Mouse (Mus musculus) hindbrain, embryonic 11.5 days (tissue): Measurements from ENCODE around the gene Vmn1r180. TPM values are rescaled to one million over a fixed set of nuclear protein-coding genes. Genes with fewer than 3 reads are reported as not detected.
"Not testable (repeated sequence)": the region's sequence is repeated elsewhere in the genome, so short reads cannot be mapped to it uniquely, and the experiment has no call there.

Source experiments
- ATAC-seq: fragments of 200-750 bp; cut with Nextera tagmentation; 2 replicates; pipeline ENCODE4 v1.8.0; 2017; ENCODE audit warnings: mild to moderate bottlenecking, moderate TSS enrichment, moderate library complexity; ENCODE audit not compliant: low FRiP score
- DNase-seq: peaks from one replicate; pipeline ENCODE4 v3.0.0-alpha.2; 2015; ENCODE audit warnings: low spot score
- H3K27ac ChIP-seq: fragments of 300-500 bp; sonication (generic); 2 replicates; pipeline ENCODE4 v1.5.1; 2014; ENCODE audit warnings: mild to moderate bottlenecking, low read depth, low read length
- H3K27me3 ChIP-seq: fragments of 300-500 bp; sonication (generic); 2 replicates; pipeline ENCODE4 v1.6.1; 2014; ENCODE audit warnings: mild to moderate bottlenecking, low read length, moderate library complexity, mixed read lengths; ENCODE audit not compliant: control insufficient read depth, insufficient read depth
- H3K36me3 ChIP-seq: fragments of 300-500 bp; sonication (generic); 2 replicates; pipeline ENCODE4 v1.6.1; 2014; ENCODE audit warnings: mild to moderate bottlenecking, low read length, moderate library complexity, mixed read lengths; ENCODE audit not compliant: control insufficient read depth, insufficient read depth
- H3K4me1 ChIP-seq: fragments of 300-500 bp; sonication (generic); replicated peaks from 2 replicates; pipeline ENCODE4 v1.6.1; 2014; ENCODE audit warnings: low read length, mixed read lengths; ENCODE audit not compliant: control insufficient read depth, insufficient read depth
- H3K4me2 ChIP-seq: fragments of 300-500 bp; sonication (generic); replicated peaks from 2 replicates; pipeline ENCODE4 v1.6.1; 2014; ENCODE audit warnings: mild to moderate bottlenecking, low read depth, low read length
- H3K4me3 ChIP-seq: fragments of 300-500 bp; sonication (generic); 2 replicates; pipeline ENCODE4 v1.5.1; 2014; ENCODE audit warnings: low read depth, low read length
- H3K9ac ChIP-seq: fragments of 300-500 bp; sonication (generic); 2 replicates; pipeline ENCODE4 v1.6.1; 2014; ENCODE audit warnings: low read depth, low read length
- H3K9me3 ChIP-seq: fragments of 300-500 bp; sonication (generic); 2 replicates; pipeline ENCODE4 v1.6.1; 2016; ENCODE audit warnings: low read length; ENCODE audit not compliant: control insufficient read depth
- WGBS: fragments of 180-500 bp; shearing (Covaris S2); extraction: QIAGEN DNeasy Blood & Tissue Kit; methylation state at CpG from one replicate; pipeline ENCODE4 v1.1.7; 2014; 5-methylcytosine and 5-hydroxymethylcytosine counted together
- polyA plus RNA-seq: library from polyadenylated mRNA; unstranded; fragments of >200 nt; fragmentation: Nextera tagmentation; extraction: Ambion mirVana; gene quantifications from 2 replicates; pipeline ENCODE4 v1.2.1, GENCODE M21; 2014

Vmn1r180 gene
- not detected in 2 replicates for polyA plus RNA-seq

DNA sequence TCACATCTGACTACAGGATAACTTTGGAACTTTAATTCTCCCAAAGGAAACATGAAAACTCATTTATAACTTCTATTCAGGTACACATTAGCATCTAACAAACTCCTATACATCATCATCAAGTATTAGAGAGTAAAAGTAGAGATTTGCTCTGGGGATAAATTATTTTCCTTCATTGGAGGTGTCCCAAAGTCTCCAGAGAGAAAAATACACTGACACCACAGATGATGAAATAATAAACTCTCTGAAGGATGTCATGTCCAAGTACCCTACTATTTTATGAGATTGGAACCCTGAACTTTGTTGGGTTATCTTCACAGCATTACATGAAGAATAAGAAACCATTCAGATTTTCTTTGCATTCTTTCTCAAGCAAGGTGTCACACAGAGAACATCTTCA, at the start of gene Vmn1r180:
Vmn1r180 (plus strand) TSS at position 301 of the 400 bp plus-strand sequence.
- H3K4me2 ChIP-seq, result no peak within 1 kb of the TSS
- H3K4me3 ChIP-seq, result no peak within 1 kb of the TSS
- H3K9ac ChIP-seq, result no peak within 1 kb of the TSS
- peaks cover 5% of the 10 kb centered on the region for H3K9me3 ChIP-seq
- ATAC-seq (no peak), DNase-seq (no peak)
- H3K27me3 ChIP-seq, result no peaks in the 10 kb centered on the region
- no peak within 1 kb of the TSS for H3K27ac ChIP-seq
- no peaks in the 10 kb centered on the region for H3K36me3 ChIP-seq
- no peaks in the 10 kb centered on the region for H3K4me1 ChIP-seq

DNA sequence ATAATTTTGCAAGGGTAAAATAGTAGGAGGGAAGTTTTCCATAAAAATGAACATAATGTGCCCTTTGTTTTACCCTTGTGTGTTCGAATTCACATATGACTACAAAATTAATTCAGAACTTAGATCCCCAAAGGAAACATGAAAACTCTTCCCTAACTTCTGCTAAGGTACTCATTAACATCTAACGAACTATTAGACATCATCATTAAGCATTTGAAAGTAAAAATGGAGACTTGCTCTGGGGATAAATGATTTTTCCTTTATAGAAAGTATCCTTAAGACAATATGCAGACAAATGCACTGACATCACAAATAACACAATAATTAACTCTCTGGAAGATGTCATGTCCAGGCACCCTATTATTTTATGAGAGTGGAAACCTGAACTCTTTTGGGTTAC, 23.8 kb upstream of the Vmn1r180 start, which contains the start of gene Vmn1r179:
Vmn1r179 (plus strand) TSS at position 301 of the 400 bp plus-strand sequence.
- Histone ChIP-seq H3K4me1 (no peaks in the 10 kb centered on the region), H3K9me3 (no peaks in the 10 kb centered on the region; the same call in 1 of the 2 replicates), H3K4me2 (no peak within 1 kb of the TSS), H3K27me3 (no peaks in the 10 kb centered on the region), H3K27ac (no peak within 1 kb of the TSS), H3K4me3 (no peak within 1 kb of the TSS), H3K36me3 (no peaks in the 10 kb centered on the region), H3K9ac (no peak within 1 kb of the TSS)
- DNase-seq (no peak), ATAC-seq (no peak)
- 53% methylated on average over 2 of the region's 2 CpGs for WGBS

DNA sequence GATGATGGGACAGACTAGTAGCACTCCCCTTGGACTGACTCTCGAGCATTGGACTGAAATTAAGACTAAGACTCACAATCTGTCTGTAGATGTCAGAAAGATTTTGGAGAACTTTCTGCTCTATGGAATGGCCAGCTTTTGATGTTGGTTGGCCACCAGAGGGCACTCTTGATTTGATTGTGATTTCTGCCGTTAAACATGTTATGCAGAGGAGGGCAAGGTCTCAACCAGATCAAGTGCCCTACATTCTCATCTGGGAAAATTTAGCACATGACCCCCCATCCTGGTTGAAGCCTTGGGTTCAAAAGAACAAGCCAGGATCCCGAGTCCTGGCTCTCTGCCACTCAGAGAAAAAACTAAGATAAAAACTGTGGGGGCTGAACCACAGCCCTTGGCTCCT, 17.6 kb downstream of the Vmn1r180 start:
- not testable (repeated sequence) for ATAC-seq

DNA sequence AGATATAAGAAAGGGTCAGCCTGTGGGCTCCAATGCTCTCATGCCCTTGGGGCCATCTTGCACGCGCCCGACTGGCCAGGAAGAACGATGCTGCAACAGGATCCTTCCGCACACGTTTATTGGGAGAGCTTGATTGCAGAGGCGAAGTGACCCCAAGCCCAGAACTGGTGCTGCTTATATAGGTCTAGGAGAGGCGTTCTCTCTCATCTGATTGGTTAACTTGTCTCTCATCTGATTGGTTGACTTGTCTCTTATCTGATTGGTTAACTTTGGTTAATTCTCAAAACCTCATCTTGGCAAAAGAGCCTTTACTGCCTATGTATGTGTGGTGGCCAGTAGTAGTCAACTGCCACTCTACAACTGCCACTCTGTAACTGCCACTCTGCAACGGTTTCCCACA, 23.9 kb downstream of the Vmn1r180 start, which contains the start of gene Vmn1r181:
Vmn1r181 (plus strand) TSS at position 301 of the 400 bp plus-strand sequence.
- not testable (repeated sequence) for DNase-seq, H3K9me3 ChIP-seq, H3K4me2 ChIP-seq, H3K27ac ChIP-seq, H3K27me3 ChIP-seq, H3K36me3 ChIP-seq, ATAC-seq, H3K4me3 ChIP-seq, H3K9ac ChIP-seq, H3K4me1 ChIP-seq
- WGBS, result 87% methylated on average over 8 of the region's 9 CpGs

More for the DNA sequence above, 17.6 kb downstream of the Vmn1r180 start:
- not testable (repeated sequence) for H3K4me2 ChIP-seq, H3K27me3 ChIP-seq, H3K4me1 ChIP-seq, H3K9me3 ChIP-seq, H3K27ac ChIP-seq, H3K9ac ChIP-seq, H3K36me3 ChIP-seq, H3K4me3 ChIP-seq, DNase-seq
- WGBS, result 57% methylated on average over 3 of the region's 3 CpGs

DNA sequence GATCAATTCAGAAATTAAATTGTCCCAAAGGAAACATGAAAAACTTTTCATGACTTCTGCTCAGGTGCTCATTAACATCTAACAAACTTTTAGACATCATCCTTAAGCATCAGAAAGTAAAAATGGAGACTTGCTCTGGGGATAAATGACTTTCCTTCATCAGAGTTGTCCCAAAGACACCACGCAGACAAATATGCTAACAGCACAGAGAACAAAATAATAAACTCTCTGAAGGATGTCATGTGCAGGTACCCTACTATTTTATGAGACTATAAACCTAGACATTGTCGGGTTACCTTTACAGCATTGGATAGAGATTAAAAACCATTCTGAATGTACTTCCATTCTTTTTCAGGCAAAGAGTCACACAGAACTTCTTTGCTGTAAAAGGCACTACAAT, 51.0 kb downstream of the Vmn1r180 start, which contains the start of gene V1rd19:
V1rd19 (plus strand) TSS at position 301 of the 400 bp plus-strand sequence.
- H3K9ac ChIP-seq, result no peak within 1 kb of the TSS
- no peak within 1 kb of the TSS for H3K4me2 ChIP-seq
- no peaks in the 10 kb centered on the region; the same call in 1 of the 2 replicates for H3K9me3 ChIP-seq
- no peak within 1 kb of the TSS for H3K4me3 ChIP-seq
- H3K36me3 ChIP-seq, result no peaks in the 10 kb centered on the region
- H3K27me3 ChIP-seq, result no peaks in the 10 kb centered on the region
- DNase-seq, result no peak
- H3K4me1 ChIP-seq, result no peaks in the 10 kb centered on the region
- no peak within 1 kb of the TSS for H3K27ac ChIP-seq
- 71% methylated on average over 2 of the region's 2 CpGs for WGBS
- no peak for ATAC-seq

Other genes starting within 250 kb of the Vmn1r180 start
- gene Vmn1r173, start 249.9 kb upstream of the Vmn1r180 start, polyA plus RNA-seq, result not detected in 2 replicates
- not detected in 2 replicates for gene Vmn1r174, start 198.4 kb upstream of the Vmn1r180 start, polyA plus RNA-seq
- gene Vmn1r175, start 140.0 kb upstream of the Vmn1r180 start, polyA plus RNA-seq, result not detected in 2 replicates
- gene Vmn1r176, start 113.3 kb upstream of the Vmn1r180 start, polyA plus RNA-seq, result not detected in 2 replicates
- not detected in 2 replicates for gene Vmn1r177, start 84.2 kb upstream of the Vmn1r180 start, polyA plus RNA-seq
- not detected in 2 replicates for gene Vmn1r178, start 58.6 kb upstream of the Vmn1r180 start, polyA plus RNA-seq
- not detected in 2 replicates for gene Vmn1r179, start 23.7 kb upstream of the Vmn1r180 start, polyA plus RNA-seq
- gene Vmn1r181, start 24.0 kb downstream of the Vmn1r180 start, polyA plus RNA-seq, result not detected in 2 replicates
- not detected in 2 replicates for gene V1rd19, start 51.1 kb downstream of the Vmn1r180 start, polyA plus RNA-seq
- not detected in 2 replicates for gene Vmn1r183, start 102.6 kb downstream of the Vmn1r180 start, polyA plus RNA-seq
- gene Zfp180, start 131.3 kb downstream of the Vmn1r180 start, polyA plus RNA-seq, result 29.5 and 34.0 TPM in 2 replicates
- gene Zfp112, start 161.7 kb downstream of the Vmn1r180 start, polyA plus RNA-seq, result 4.6 and 4.8 TPM in 2 replicates
- 15.1 and 18.1 TPM in 2 replicates for gene Zfp235, start 183.5 kb downstream of the Vmn1r180 start, polyA plus RNA-seq
- gene Zfp114, start 224.4 kb downstream of the Vmn1r180 start, polyA plus RNA-seq, result 4.5 and 7.8 TPM in 2 replicates